Mouse (Mus musculus) neutrophil, adult 5-6 weeks (primary cell): ENCODE results near the gene Gcnt3. TPM values are rescaled to one million over a fixed set of nuclear protein-coding genes. Genes with fewer than 3 reads are reported as not detected.

ENCODE experiments used
- ATAC-seq: fragments of 151-379, 151-347 bp; 2 replicates; pipeline ENCODE4 v1.8.0; 2017; ENCODE audit warnings: mild to moderate bottlenecking, moderate TSS enrichment; ENCODE audit not compliant: insufficient number of reproducible peaks, poor library complexity, low FRiP score, severe bottlenecking; ENCODE audit errors: extremely low read depth
- total RNA-seq: library from RNA; stranded (forward); fragments of 200-1000 nt; gene quantifications from 2 replicates; pipeline ENCODE4 v1.2.3, GENCODE M21; 2017

Gcnt3 gene
- total RNA-seq, 1 experiment from 2014 or later: not detected

GRCm38 (mm10) chr9:70011537-70012407 is 26.1 kb downstream of the Gcnt3 start:
- no peak for ATAC-seq

GRCm38 (mm10) chr9:70010781-70011473 is 27.0 kb downstream of the Gcnt3 start:
- no peak for ATAC-seq

GRCm38 (mm10) chr9:70009754-70010304 is 28.1 kb downstream of the Gcnt3 start:
- no peak for ATAC-seq

- no peak for ATAC-seq
These were observed 30.2 kb downstream of the Gcnt3 start for GRCm38 (mm10) chr9:70007506-70008248.

GRCm38 (mm10) chr9:70006984-70007383 is 30.9 kb downstream of the Gcnt3 start:
- no peak for ATAC-seq

- no peak for ATAC-seq
These were observed 34.4 kb downstream of the Gcnt3 start for GRCm38 (mm10) chr9:70003516-70003915.

- no peak for ATAC-seq
These were observed 38.6 kb downstream of the Gcnt3 start for GRCm38 (mm10) chr9:69999318-69999717.

- ATAC-seq: no peak
These were observed 43.3 kb downstream of the Gcnt3 start for GRCm38 (mm10) chr9:69994547-69994946.

GRCm38 (mm10) chr9:69993479-69993878 is 44.4 kb downstream of the Gcnt3 start:
- no peak for ATAC-seq

- no peak for ATAC-seq
These were observed 45.0 kb downstream of the Gcnt3 start for GRCm38 (mm10) chr9:69992841-69993277.

GRCm38 (mm10) chr9:69990346-69990745 is 47.5 kb downstream of the Gcnt3 start:
- no peak for ATAC-seq

- peak; percentile 51 for ATAC-seq
These were observed 48.4 kb downstream of the Gcnt3 start, which contains the start of gene Bnip2 for GRCm38 (mm10) chr9:69989303-69990121. Gene Bnip2 (plus strand): TSS chr9:69989466.

GRCm38 (mm10) chr9:69988706-69989302 is 49.1 kb downstream of the Gcnt3 start:
- ATAC-seq: no peak

- ATAC-seq: peak; percentile 71
These were observed 50.3 kb downstream of the Gcnt3 start for GRCm38 (mm10) chr9:69987579-69987978.

GRCm38 (mm10) chr9:69986571-69986970 is 51.3 kb downstream of the Gcnt3 start:
- no peak for ATAC-seq

- ATAC-seq: no peak
These were observed 51.8 kb downstream of the Gcnt3 start for GRCm38 (mm10) chr9:69986063-69986462.

GRCm38 (mm10) chr9:69985526-69985925 is 52.4 kb downstream of the Gcnt3 start:
- ATAC-seq: no peak
